In the genomic region with DNA sequence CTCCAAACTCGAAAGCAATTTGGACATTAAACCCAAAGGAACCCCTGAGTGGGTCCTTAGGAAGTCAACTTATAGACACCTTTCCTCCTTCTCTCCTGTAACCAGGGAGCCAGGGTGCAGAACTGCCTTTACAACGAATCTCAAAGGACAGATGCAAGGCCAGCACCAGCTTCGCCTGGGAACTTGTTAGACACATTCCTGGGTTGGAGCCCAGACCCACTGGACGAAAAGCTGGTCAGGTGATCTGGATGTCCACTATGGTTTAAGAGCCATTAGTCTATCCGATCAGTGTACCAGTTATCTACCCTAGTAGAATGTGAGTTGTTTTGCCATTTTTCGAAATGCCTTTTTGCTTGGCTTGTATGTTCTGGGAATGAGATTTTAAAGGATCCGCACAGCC, we compare ENCODE assay signal across 17 mouse cellular contexts. TPM values are rescaled to one million over a fixed set of nuclear protein-coding genes. Genes with fewer than 3 reads are reported as not detected.
"Had no signal": no experiment of that assay in that cellular context is flagged by ENCODE, and none has a peak within 500 bp of the region (broad histone marks: within the 10 kb centered on the region; RNA-seq: fewer than 3 reads in every experiment).

No protein-coding gene starts in this region.

- H3K27me3 ChIP-seq: limb, embryonic 12.5 days; liver, embryonic 15.5 days; midbrain, embryonic 15.5 days; neural tube, embryonic 13.5 days had no signal

- DNase-seq: kidney, postnatal 36 days; layer of hippocampus, adult 9-11 months; liver; lung, adult 2 months; lung, postnatal 36 days; retina, postnatal 1 day; right cerebral cortex, postnatal 4 days; spleen, adult 18-20 months; thymus, adult 18-20 months; thymus, postnatal 25 days had no signal

- H3K4me2 ChIP-seq: limb, embryonic 12.5 days; liver, embryonic 15.5 days; midbrain, embryonic 15.5 days; neural tube, embryonic 13.5 days had no signal

- H3K36me3 ChIP-seq: limb, embryonic 12.5 days; liver, embryonic 15.5 days; midbrain, embryonic 10.5 days; midbrain, embryonic 15.5 days; neural tube, embryonic 13.5 days had no signal

- ATAC-seq: lung, postnatal 0 days; midbrain, embryonic 15.5 days had no signal

- H3K4me3 ChIP-seq: limb, embryonic 12.5 days; liver, embryonic 15.5 days; midbrain, embryonic 10.5 days; midbrain, embryonic 15.5 days; neural tube, embryonic 13.5 days had no signal

- H3K4me1 ChIP-seq: limb, embryonic 12.5 days; liver, embryonic 15.5 days; midbrain, embryonic 10.5 days; midbrain, embryonic 15.5 days; neural tube, embryonic 13.5 days had no signal

- H3K9ac ChIP-seq: limb, embryonic 12.5 days; liver, embryonic 15.5 days; midbrain, embryonic 15.5 days; neural tube, embryonic 13.5 days had no signal

- H3K9me3 ChIP-seq: limb, embryonic 12.5 days; liver, embryonic 15.5 days; midbrain, embryonic 10.5 days; midbrain, embryonic 15.5 days; neural tube, embryonic 13.5 days had no signal

- H3K27ac ChIP-seq: kidney, postnatal 0 days; limb, embryonic 12.5 days; liver, embryonic 15.5 days; midbrain, embryonic 10.5 days; midbrain, embryonic 15.5 days; neural tube, embryonic 13.5 days had no signal

RNA-seq across cellular contexts. Expression of a gene that starts 41.7 kb away (rescaled TPM):
- polyA plus RNA-seq: lung, adult 2 months; midbrain, embryonic 15.5 days; neural tube, embryonic 13.5 days had no signal
